Mouse (Mus musculus): ENCODE data around the gene Gm21974. TPM values are rescaled to one million over a fixed set of nuclear protein-coding genes. Genes with fewer than 3 reads are reported as not detected.

The Gm21974 gene
- polyA plus RNA-seq, 1 experiment from 2014 or later = not detected

- peak within 1 kb of the TSS; percentile 92 for H3K4me2 ChIP-seq (replicated peaks; ENCODE audit: low read depth, low read length)
- no peaks in the 10 kb centered on the region for H3K9me3 ChIP-seq (ENCODE audit: low read length)
- TF ChIP-seq EP300 (IDR thresholded peaks at IDR 0.05) = no peak
- TF ChIP-seq CTCF (IDR thresholded peaks at IDR 0.05) = no peak
- peak; percentile 91 for ATAC-seq
- peak within 1 kb of the TSS; percentile 89 for H3K4me3 ChIP-seq (ENCODE audit: low read depth, low read length)
- no peaks in the 10 kb centered on the region for H3K27me3 ChIP-seq (replicated peaks; ENCODE audit: insufficient read depth, low read length)
- H3K36me3 ChIP-seq (ENCODE audit: insufficient read depth, low read length) = peaks cover 27% of the 10 kb centered on the region
- peak; percentile 95 for DNase-seq (ENCODE audit: low spot score)
- H3K4me1 ChIP-seq (ENCODE audit: insufficient read depth, low read depth, low read length) = peaks cover 5% of the 10 kb centered on the region; the same call in 1 of the 2 replicates
- peak within 1 kb of the TSS; percentile 98 for H3K27ac ChIP-seq (ENCODE audit: low read length)
- H3K9ac ChIP-seq (replicated peaks; ENCODE audit: low read depth) = peak within 1 kb of the TSS; percentile 84
- WGBS = under 1% methylated on average over 40 of the region's 41 CpGs
Measured at GRCm38 (mm10) chr7:127876041-127876466, 19.2 kb downstream of the Gm21974 start, which contains the start of gene Zfp646. Zfp646 (plus strand) TSS chr7:127876221.

GRCm38 (mm10) chr7:127875627-127876001, 19.6 kb downstream of the Gm21974 start:
- no peak for TF ChIP-seq EP300 (IDR thresholded peaks at IDR 0.05)
- no peak for TF ChIP-seq CTCF (IDR thresholded peaks at IDR 0.05)
- peak overlapping the region; percentile 84 for H3K9ac ChIP-seq (replicated peaks; ENCODE audit: low read depth)
- WGBS = 1% methylated on average over 28 of the region's 43 CpGs
- DNase-seq (ENCODE audit: low spot score) = peak; percentile 97
- no peaks in the 10 kb centered on the region for H3K9me3 ChIP-seq (ENCODE audit: low read length)
- H3K4me1 ChIP-seq (ENCODE audit: insufficient read depth, low read depth, low read length) = peaks cover 5% of the 10 kb centered on the region; the same call in 1 of the 2 replicates
- H3K27me3 ChIP-seq (replicated peaks; ENCODE audit: insufficient read depth, low read length) = no peaks in the 10 kb centered on the region
- H3K36me3 ChIP-seq (ENCODE audit: insufficient read depth, low read length) = peaks cover 22% of the 10 kb centered on the region
- peak; percentile 93 for ATAC-seq
- peak overlapping the region; percentile 98 for H3K27ac ChIP-seq (ENCODE audit: low read length)
- H3K4me2 ChIP-seq (replicated peaks; ENCODE audit: low read depth, low read length) = peak overlapping the region; percentile 92
- H3K4me3 ChIP-seq (ENCODE audit: low read depth, low read length) = peak overlapping the region; percentile 89

GRCm38 (mm10) chr7:127874812-127875626, 20.2 kb downstream of the Gm21974 start:
- Histone ChIP-seq H3K4me3 (ENCODE audit: low read depth, low read length) (peak overlapping the region; percentile 89), H3K27ac (ENCODE audit: low read length) (peak overlapping the region; percentile 98; the same call in 1 of the 2 replicates), H3K36me3 (ENCODE audit: insufficient read depth, low read length) (peaks cover 18% of the 10 kb centered on the region), H3K4me2 (replicated peaks; ENCODE audit: low read depth, low read length) (peak overlapping the region; percentile 92), H3K9me3 (ENCODE audit: low read length) (no peaks in the 10 kb centered on the region), H3K9ac (replicated peaks; ENCODE audit: low read depth) (peak overlapping the region; percentile 84; the same call in 1 of the 2 replicates), H3K27me3 (replicated peaks; ENCODE audit: insufficient read depth, low read length) (no peaks in the 10 kb centered on the region), H3K4me1 (ENCODE audit: insufficient read depth, low read depth, low read length) (peaks cover 5% of the 10 kb centered on the region; the same call in 1 of the 2 replicates)
- ATAC-seq (no peak), DNase-seq (ENCODE audit: low spot score) (no peak)
- TF ChIP-seq EP300 (IDR thresholded peaks at IDR 0.05) = no peak
- TF ChIP-seq CTCF (IDR thresholded peaks at IDR 0.05) = no peak
- 3% methylated on average over 20 of the region's 20 CpGs for WGBS

- no peak for TF ChIP-seq EP300 (IDR thresholded peaks at IDR 0.05)
- peak; percentile 50 for TF ChIP-seq CTCF (IDR thresholded peaks at IDR 0.05)
- Histone ChIP-seq H3K9ac (replicated peaks; ENCODE audit: low read depth) (no peak overlapping the region), H3K9me3 (ENCODE audit: low read length) (no peaks in the 10 kb centered on the region), H3K27me3 (replicated peaks; ENCODE audit: insufficient read depth, low read length) (no peaks in the 10 kb centered on the region), H3K4me2 (replicated peaks; ENCODE audit: low read depth, low read length) (no peak overlapping the region), H3K36me3 (ENCODE audit: insufficient read depth, low read length) (no peaks in the 10 kb centered on the region), H3K4me1 (ENCODE audit: insufficient read depth, low read depth, low read length) (peaks cover 5% of the 10 kb centered on the region; the same call in 1 of the 2 replicates), H3K4me3 (ENCODE audit: low read depth, low read length) (no peak overlapping the region), H3K27ac (ENCODE audit: low read length) (no peak overlapping the region)
- no peak for ATAC-seq
- no peak for DNase-seq (ENCODE audit: low spot score)
- 80% methylated on average over 5 of the region's 5 CpGs for WGBS
Measured at GRCm38 (mm10) chr7:127870136-127870821, 25.0 kb downstream of the Gm21974 start.

- Histone ChIP-seq H3K27ac (ENCODE audit: low read length) (no peak overlapping the region), H3K9me3 (ENCODE audit: low read length) (no peaks in the 10 kb centered on the region), H3K4me2 (replicated peaks; ENCODE audit: low read depth, low read length) (no peak overlapping the region), H3K4me3 (ENCODE audit: low read depth, low read length) (no peak overlapping the region), H3K9ac (replicated peaks; ENCODE audit: low read depth) (no peak overlapping the region), H3K36me3 (ENCODE audit: insufficient read depth, low read length) (no peaks in the 10 kb centered on the region), H3K4me1 (ENCODE audit: insufficient read depth, low read depth, low read length) (no peaks in the 10 kb centered on the region), H3K27me3 (replicated peaks; ENCODE audit: insufficient read depth, low read length) (no peaks in the 10 kb centered on the region)
- peak; percentile 35; the same call in 1 of the 2 replicates for ATAC-seq
- TF ChIP-seq CTCF (IDR thresholded peaks at IDR 0.05) (no peak), EP300 (IDR thresholded peaks at IDR 0.05) (no peak)
- 66% methylated on average over 3 of the region's 3 CpGs for WGBS
- DNase-seq (ENCODE audit: low spot score) = peak; percentile 46
Measured at GRCm38 (mm10) chr7:127869149-127869810, 26.0 kb downstream of the Gm21974 start.

GRCm38 (mm10) chr7:127867641-127868040, 27.6 kb downstream of the Gm21974 start:
- Histone ChIP-seq H3K27ac (ENCODE audit: low read length) (no peak overlapping the region), H3K36me3 (ENCODE audit: insufficient read depth, low read length) (no peaks in the 10 kb centered on the region), H3K4me1 (ENCODE audit: insufficient read depth, low read depth, low read length) (no peaks in the 10 kb centered on the region), H3K9ac (replicated peaks; ENCODE audit: low read depth) (no peak overlapping the region), H3K27me3 (replicated peaks; ENCODE audit: insufficient read depth, low read length) (no peaks in the 10 kb centered on the region), H3K4me2 (replicated peaks; ENCODE audit: low read depth, low read length) (no peak overlapping the region), H3K9me3 (ENCODE audit: low read length) (no peaks in the 10 kb centered on the region), H3K4me3 (ENCODE audit: low read depth, low read length) (no peak overlapping the region)
- DNase-seq (ENCODE audit: low spot score) = no peak
- WGBS = 96% methylated on average over 18 of the region's 18 CpGs
- ATAC-seq = no peak
- no peak for TF ChIP-seq EP300 (IDR thresholded peaks at IDR 0.05)
- TF ChIP-seq CTCF (IDR thresholded peaks at IDR 0.05) = no peak
